Mouse (Mus musculus) forebrain, embryonic 10.5 days (tissue): ENCODE data around the gene Dgcr6. TPM values are rescaled to one million over a fixed set of nuclear protein-coding genes. Genes with fewer than 3 reads are reported as not detected.
A peak's percentile ranks its signal among the peaks of the same experiment; 100 is the strongest.

Source experiments
- DNase-seq: peaks from one replicate; pipeline ENCODE4 v3.0.0-alpha.2; 2017; ENCODE audit warnings: low spot score; ENCODE audit errors: extremely low spot score
- H3K27ac ChIP-seq: fragments of 300-500 bp; sonication (generic); 2 replicates; pipeline ENCODE4 v1.5.1; 2016; ENCODE audit warnings: mild to moderate bottlenecking
- H3K27me3 ChIP-seq: fragments of 300-500 bp; sonication (generic); 2 replicates; pipeline ENCODE4 v1.6.1; 2016; ENCODE audit warnings: mild to moderate bottlenecking; ENCODE audit not compliant: poor library complexity, severe bottlenecking
- H3K36me3 ChIP-seq: fragments of 300-500 bp; sonication (generic); replicated peaks from 2 replicates; pipeline ENCODE4 v1.6.1; 2016; ENCODE audit warnings: mild to moderate bottlenecking, moderate library complexity
- H3K4me1 ChIP-seq: fragments of 300-500 bp; sonication (generic); 2 replicates; pipeline ENCODE4 v1.6.1; 2016
- H3K4me3 ChIP-seq: fragments of 300-500 bp; sonication (generic); 2 replicates; pipeline ENCODE4 v1.5.1; 2016; ENCODE audit warnings: mild to moderate bottlenecking, moderate library complexity
- H3K9me3 ChIP-seq: fragments of 300-500 bp; sonication (generic); 2 replicates; pipeline ENCODE4 v1.6.1; 2016; ENCODE audit warnings: mild to moderate bottlenecking, moderate library complexity
- WGBS: fragments of 180-500 bp; shearing (Covaris S2); methylation state at CpG from one replicate; pipeline ENCODE4 v1.1.7; 2016; 5-methylcytosine and 5-hydroxymethylcytosine counted together
- polyA plus RNA-seq: library from polyadenylated mRNA; unstranded; fragments of >200 nt; fragmentation: Nextera tagmentation; extraction: Ambion mirVana; gene quantifications from 2 replicates; pipeline ENCODE4 v1.2.1, GENCODE M21; 2016

Gene Dgcr6
- polyA plus RNA-seq, 1 experiment from 2014 or later, result 159 TPM

DNA sequence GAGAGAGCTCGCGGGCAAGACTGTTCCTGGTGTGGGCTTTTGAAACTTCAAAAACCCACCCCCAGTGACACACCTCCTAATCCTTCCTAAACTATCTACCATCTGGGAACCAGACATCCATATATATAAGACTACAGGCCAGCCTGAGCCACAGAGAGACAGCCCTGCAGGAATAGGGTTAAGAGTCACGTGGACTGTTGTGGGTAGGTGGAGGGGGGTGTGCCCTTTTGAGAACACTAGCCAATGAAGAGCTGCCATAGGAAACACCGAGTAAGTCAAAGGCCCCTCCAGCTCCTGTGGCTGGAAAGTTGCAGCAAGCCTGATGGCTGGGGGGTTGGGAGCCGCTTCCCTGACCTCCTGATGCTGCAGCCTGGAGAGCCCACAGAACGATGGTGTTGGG lies 51.1 kb downstream of the Dgcr6 start:
- no peak overlapping the region for H3K4me3 ChIP-seq
- H3K36me3 ChIP-seq, result no peaks in the 10 kb centered on the region

DNA sequence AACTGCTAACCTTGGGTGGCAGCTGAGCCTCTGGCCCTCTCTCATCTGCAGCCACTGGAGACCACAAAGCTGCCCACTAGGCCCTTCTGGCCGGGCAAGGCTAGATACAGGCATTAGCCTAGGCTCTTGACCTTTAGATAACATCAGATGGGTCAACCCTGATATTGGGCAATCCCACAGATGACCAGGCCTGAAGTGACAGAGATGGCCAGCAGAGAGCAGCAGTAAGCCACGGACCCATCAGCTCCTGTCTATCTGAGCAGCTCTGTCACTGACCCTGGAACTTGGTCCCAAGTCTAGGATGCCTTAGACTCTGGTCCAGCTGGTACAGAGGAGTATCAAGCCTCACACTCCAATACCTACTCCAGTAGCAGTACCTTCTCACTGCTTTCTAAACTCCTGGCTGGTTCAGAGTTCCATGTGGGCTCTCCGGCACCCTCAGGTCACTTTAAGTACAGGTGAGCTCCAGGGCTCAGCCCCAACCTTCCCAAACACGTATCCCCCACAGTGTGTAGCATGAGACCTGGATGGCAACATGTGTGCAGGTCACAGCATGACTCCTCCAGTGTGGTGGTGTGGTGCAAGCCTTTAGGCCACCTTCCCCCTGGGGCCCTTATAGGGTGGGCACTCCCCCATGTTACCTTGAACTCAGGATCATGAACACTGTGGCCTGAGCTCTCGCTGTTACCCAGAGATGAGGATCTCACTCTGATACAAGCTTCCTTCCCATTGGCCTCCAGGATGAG lies 55.7 kb downstream of the Dgcr6 start:
- peaks cover 23% of the 10 kb centered on the region for H3K9me3 ChIP-seq
- peak; percentile 62 for DNase-seq
- H3K36me3 ChIP-seq, result no peaks in the 10 kb centered on the region
- H3K4me3 ChIP-seq, result no peak overlapping the region
- 60% methylated on average over 5 of the region's 5 CpGs for WGBS
- H3K27me3 ChIP-seq, result no peaks in the 10 kb centered on the region
- no peak overlapping the region for H3K27ac ChIP-seq
- H3K4me1 ChIP-seq, result peaks cover 13% of the 10 kb centered on the region

More for the DNA sequence above, 51.1 kb downstream of the Dgcr6 start:
- 34% methylated on average over 6 of the region's 6 CpGs for WGBS
- Histone ChIP-seq H3K4me1 (peaks cover 5% of the 10 kb centered on the region; the same call in 1 of the 2 replicates), H3K27ac (no peak overlapping the region), H3K9me3 (no peaks in the 10 kb centered on the region), H3K27me3 (no peaks in the 10 kb centered on the region)
- no peak for DNase-seq

DNA sequence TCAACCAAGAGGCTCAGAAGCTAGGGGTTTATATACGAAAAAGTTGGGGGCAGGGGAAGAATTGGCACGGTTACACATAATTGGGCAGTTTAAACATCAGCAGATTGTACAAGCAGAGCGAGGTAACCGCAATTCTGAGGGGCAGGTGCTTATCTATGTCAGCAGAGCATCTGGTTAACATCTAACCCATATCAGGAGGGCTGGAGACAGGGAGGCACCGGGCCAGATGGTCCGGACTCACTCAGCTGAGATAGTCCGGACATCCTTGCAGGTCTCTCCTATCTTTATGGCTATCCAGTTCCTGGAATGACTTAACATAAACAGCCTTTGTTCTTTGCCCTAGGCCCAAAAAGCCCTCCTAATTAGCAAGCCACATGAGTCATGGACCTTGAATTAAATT lies 58.4 kb downstream of the Dgcr6 start:
- H3K27me3 ChIP-seq, result no peaks in the 10 kb centered on the region
- H3K4me3 ChIP-seq, result no peak overlapping the region
- no peaks in the 10 kb centered on the region for H3K36me3 ChIP-seq
- H3K27ac ChIP-seq, result no peak overlapping the region
- H3K9me3 ChIP-seq, result peaks cover 23% of the 10 kb centered on the region
- DNase-seq, result no peak
- 92% methylated on average over 7 of the region's 7 CpGs for WGBS
- peaks cover 16% of the 10 kb centered on the region for H3K4me1 ChIP-seq

DNA sequence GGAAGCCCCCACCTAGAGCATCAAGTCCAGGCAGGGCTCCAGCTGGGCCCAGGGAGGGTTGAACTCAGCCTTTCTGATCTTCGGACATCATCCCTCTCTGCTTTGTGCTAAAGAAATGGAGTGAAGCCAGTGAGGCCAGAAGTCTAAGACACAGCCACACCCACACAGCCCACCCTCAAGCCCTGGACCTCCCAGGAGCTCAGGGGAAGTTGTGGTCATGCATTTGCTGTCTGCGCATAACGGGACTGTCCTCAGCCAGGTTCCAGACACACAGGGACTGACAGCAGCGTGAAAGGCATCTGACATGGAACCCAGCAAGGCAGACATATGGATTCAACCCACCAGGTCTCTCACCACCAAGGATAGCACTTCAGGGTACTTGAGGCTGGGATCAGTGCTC lies 63.8 kb downstream of the Dgcr6 start:
- peaks cover 23% of the 10 kb centered on the region for H3K4me1 ChIP-seq
- H3K27ac ChIP-seq, result no peak overlapping the region
- H3K4me3 ChIP-seq, result no peak overlapping the region
- WGBS, result 83% methylated on average over 4 of the region's 4 CpGs
- H3K27me3 ChIP-seq, result no peaks in the 10 kb centered on the region
- no peaks in the 10 kb centered on the region for H3K36me3 ChIP-seq
- peaks cover 6% of the 10 kb centered on the region; the same call in 1 of the 2 replicates for H3K9me3 ChIP-seq
- DNase-seq, result no peak

- Histone ChIP-seq H3K9me3 (no peaks in the 10 kb centered on the region), H3K4me1 (peaks cover 14% of the 10 kb centered on the region), H3K27ac (no peak overlapping the region), H3K4me3 (no peak overlapping the region), H3K36me3 (no peaks in the 10 kb centered on the region), H3K27me3 (no peaks in the 10 kb centered on the region; the same call in 1 of the 2 replicates)
- WGBS, result 88% methylated on average over 3 of the region's 3 CpGs
- no peak for DNase-seq
These were observed 65.6 kb downstream of the Dgcr6 start for GRCm38 (mm10) chr16:18118285-18118684.

GRCm38 (mm10) chr16:18119031-18119730 lies 66.5 kb downstream of the Dgcr6 start:
- peak; percentile 40 for DNase-seq
- Histone ChIP-seq H3K4me1 (peaks cover 14% of the 10 kb centered on the region), H3K27ac (no peak overlapping the region; the same call in 1 of the 2 replicates), H3K4me3 (no peak overlapping the region), H3K36me3 (no peaks in the 10 kb centered on the region), H3K27me3 (peaks cover 8% of the 10 kb centered on the region), H3K9me3 (no peaks in the 10 kb centered on the region)
- 27% methylated on average over 8 of the region's 8 CpGs for WGBS

Other genes starting within 250 kb of the Dgcr6 start
- not detected in 2 replicates for gene B830017H08Rik, start 219.7 kb upstream of the Dgcr6 start, polyA plus RNA-seq
- 2.7 and 3.6 TPM in 2 replicates for gene Car15, start 214.5 kb upstream of the Dgcr6 start, polyA plus RNA-seq
- gene Gm20518, start 161.2 kb upstream of the Dgcr6 start, polyA plus RNA-seq, result 0.23 and 0.29 TPM in 2 replicates
- gene Tssk1, start 158.6 kb upstream of the Dgcr6 start, polyA plus RNA-seq, result not detected in 2 replicates
- gene Dgcr2, start 154.3 kb upstream of the Dgcr6 start, polyA plus RNA-seq, result 104 and 106 TPM in 2 replicates
- 0.36 TPM in 1 of 2 replicates, not detected in the other for gene Tssk2, start 154.2 kb upstream of the Dgcr6 start, polyA plus RNA-seq
- 55.2 and 56.2 TPM in 2 replicates for gene Ess2, start 141.5 kb upstream of the Dgcr6 start, polyA plus RNA-seq
- gene Gsc2, start 137.8 kb upstream of the Dgcr6 start, polyA plus RNA-seq, result 0.43 TPM in 1 of 2 replicates, not detected in the other
- 97.4 and 99.1 TPM in 2 replicates for gene Slc25a1, start 124.6 kb upstream of the Dgcr6 start, polyA plus RNA-seq
- not detected in 2 replicates for gene Vpreb2, start 72.4 kb upstream of the Dgcr6 start, polyA plus RNA-seq
- gene Prodh, start 37.3 kb downstream of the Dgcr6 start, polyA plus RNA-seq, result 17.0 and 19.6 TPM in 2 replicates
- gene Rtn4r, start 74.8 kb downstream of the Dgcr6 start, polyA plus RNA-seq, result 0.87 and 1.2 TPM in 2 replicates
- gene Ccdc188, start 165.0 kb downstream of the Dgcr6 start, polyA plus RNA-seq, result not detected in 2 replicates
- 9.7 and 10.5 TPM in 2 replicates for gene Zdhhc8, start 182.3 kb downstream of the Dgcr6 start, polyA plus RNA-seq
- 134 and 139 TPM in 2 replicates for gene Trmt2a, start 195.8 kb downstream of the Dgcr6 start, polyA plus RNA-seq
- 1,297 and 1,372 TPM in 2 replicates for gene Ranbp1, start 195.9 kb downstream of the Dgcr6 start, polyA plus RNA-seq
- 3.0 and 5.8 TPM in 2 replicates for gene Gm49776, start 205.5 kb downstream of the Dgcr6 start, polyA plus RNA-seq
- 48.9 and 49.7 TPM in 2 replicates for gene Dgcr8, start 236.4 kb downstream of the Dgcr6 start, polyA plus RNA-seq